Mouse (Mus musculus) ES-Bruce4 (cell line): ENCODE measurements around the gene Trpm8.

Experiments used
- CTCF ChIP-seq: IDR thresholded peaks from one replicate; pipeline ENCODE4 v1.8.1; 2011; ENCODE audit warnings: low read depth, low read length
- POLR2A ChIP-seq: IDR thresholded peaks from one replicate; pipeline ENCODE4 v1.8.1; 2011; ENCODE audit warnings: low read length; ENCODE audit not compliant: insufficient read depth

GRCm38 (mm10) chr1:88288056-88288788 is 10.8 kb downstream of the Trpm8 start:
- TF ChIP-seq POLR2A: no peak
- TF ChIP-seq CTCF: no peak
